Comparison of ENCODE assay signal across 12 mouse cellular contexts in genomic region chr16:62982558-62982957, GRCm38 (mm10).
"Had no signal": no experiment of that assay in that cellular context is flagged by ENCODE, and none has a peak within 500 bp of the region (broad histone marks: within the 10 kb centered on the region; RNA-seq: fewer than 3 reads in every experiment).

No protein-coding gene starts in this region.

- H3K4me2 ChIP-seq: liver, embryonic 11.5 days; neural tube, embryonic 15.5 days had no signal

- H3K27ac ChIP-seq: left cerebral cortex, adult 2 months; midbrain, embryonic 10.5 days; neural tube, embryonic 15.5 days had no signal

- H3K9me3 ChIP-seq: midbrain, embryonic 10.5 days; neural tube, embryonic 15.5 days had no signal

- H3K4me1 ChIP-seq: midbrain, embryonic 10.5 days; neural tube, embryonic 15.5 days had no signal

- H3K4me3 ChIP-seq: left cerebral cortex, adult 2 months; midbrain, embryonic 10.5 days; myocyte; neural tube, embryonic 15.5 days had no signal

- H3K36me3 ChIP-seq: midbrain, embryonic 10.5 days; neural tube, embryonic 15.5 days had no signal

- H3K27me3 ChIP-seq: neural tube, embryonic 15.5 days had no signal

- H3K9ac ChIP-seq: neural tube, embryonic 15.5 days had no signal

- DNase-seq: kidney, adult 18-20 months; kidney, postnatal 25 days; midbrain, embryonic 14.5 days; right cerebral cortex, postnatal 4 days; spleen, adult 18-20 months; thymus, adult 2 months; thymus, postnatal 25 days had no signal
